Mouse (Mus musculus): ENCODE data around the gene Polr2j. TPM values are rescaled to one million over a fixed set of nuclear protein-coding genes. Genes with fewer than 3 reads are reported as not detected.
"Not testable (repeated sequence)": the region's sequence is repeated elsewhere in the genome, so short reads cannot be mapped to it uniquely, and the experiment has no call there.

Gene Polr2j
- total RNA-seq, 4 experiments from 2014 or later: 73.1 to 88.1 (median 78.9) TPM

DNA sequence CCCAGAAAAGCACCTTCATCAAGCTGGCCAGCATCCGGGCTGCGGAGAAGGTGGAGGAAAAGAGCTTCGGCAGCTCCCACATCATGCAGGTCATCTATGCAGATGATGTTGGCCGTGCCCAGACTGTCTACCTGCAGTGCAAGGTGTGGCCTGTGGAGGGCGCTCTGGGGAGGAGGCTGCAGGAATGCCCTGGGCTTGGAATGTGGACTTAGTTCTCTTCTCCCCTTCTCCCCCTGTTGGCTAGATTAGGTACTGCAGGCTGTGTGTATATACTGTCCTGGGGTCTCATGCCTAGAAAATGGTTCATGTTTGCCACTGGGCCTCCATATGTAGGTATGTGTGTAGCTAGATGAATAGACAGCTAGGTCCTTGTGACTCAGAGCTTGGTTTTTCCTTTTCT is 11.9 kb upstream of the Polr2j start:
- no peak for DNase-seq (ENCODE audit: low spot score)

DNA sequence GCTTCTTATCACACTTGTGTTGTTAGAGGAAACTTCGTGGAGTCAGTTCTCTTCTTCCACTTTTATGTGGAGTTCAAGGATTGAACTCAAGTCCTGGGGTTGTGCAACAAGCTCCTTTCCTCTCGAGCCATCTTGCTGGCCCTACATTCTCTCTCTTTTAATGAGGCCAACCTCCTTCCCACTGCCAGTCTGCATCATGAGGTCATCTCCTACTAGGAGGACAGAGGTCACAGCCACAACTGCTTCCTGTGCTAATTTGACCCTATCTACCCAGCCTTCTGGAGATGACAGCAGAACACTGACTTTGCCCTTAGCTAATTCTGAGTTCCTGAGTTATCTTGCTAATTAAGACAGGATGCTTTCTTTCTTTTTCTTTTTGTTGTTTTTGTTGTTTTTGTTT is 7.9 kb upstream of the Polr2j start:
- DNase-seq (ENCODE audit: low spot score): no peak

DNA sequence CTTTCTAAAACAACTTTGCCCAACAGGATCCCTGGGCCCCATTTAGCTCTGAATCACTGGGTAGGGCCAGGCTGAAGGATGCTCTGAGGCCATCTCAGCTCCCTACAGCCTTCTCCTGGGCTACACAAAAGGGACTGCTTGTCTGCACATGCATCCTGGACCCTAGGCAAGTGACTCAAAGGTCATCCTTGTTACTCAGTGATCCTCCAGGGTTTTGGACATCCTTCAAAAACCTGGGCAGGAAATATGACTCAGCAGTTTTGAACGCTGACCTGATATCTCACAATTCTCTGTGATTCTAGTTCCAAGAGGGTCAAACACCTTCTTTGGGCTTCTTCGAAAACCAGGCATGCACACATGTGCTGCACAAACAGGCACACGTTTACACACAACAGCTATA is 7.4 kb upstream of the Polr2j start:
- no peak for DNase-seq (ENCODE audit: low spot score)

DNA sequence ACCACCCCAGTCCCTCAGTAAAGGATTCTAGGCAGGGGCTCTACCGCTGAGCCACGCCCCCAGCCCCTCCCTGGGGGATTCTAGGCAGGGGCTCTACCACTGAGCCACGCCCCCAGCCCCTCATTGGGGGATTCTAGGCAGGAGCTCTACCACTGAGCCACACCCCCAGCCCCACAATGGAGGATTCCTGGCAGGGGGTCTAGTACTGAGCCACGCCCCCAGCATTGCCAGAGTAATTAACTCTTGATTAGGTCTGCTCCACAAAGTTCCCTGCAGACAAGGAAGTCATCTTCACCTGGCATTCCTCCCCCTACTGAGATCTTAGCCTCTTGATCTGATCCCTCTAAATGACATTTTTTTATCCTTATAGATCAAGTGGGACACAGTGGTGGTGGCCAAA is 2.9 kb upstream of the Polr2j start:
- not testable (repeated sequence) for DNase-seq (ENCODE audit: low spot score)

DNA sequence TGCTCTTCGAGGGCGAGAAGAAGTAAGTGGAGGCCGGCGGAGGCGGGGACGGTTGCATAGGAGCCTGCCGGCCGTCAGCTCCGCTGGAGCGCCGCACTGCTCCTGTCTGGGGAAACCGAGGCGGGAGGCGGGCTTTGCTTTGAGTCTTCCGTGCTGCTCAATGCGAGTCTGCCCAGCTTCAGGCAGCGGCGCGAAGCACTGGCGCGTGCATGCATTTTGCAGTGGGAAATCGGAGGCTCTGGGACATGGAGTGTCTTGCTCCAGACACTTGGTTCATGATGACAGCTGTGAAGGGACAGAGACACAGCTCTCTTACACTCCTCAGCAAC is 317 bp downstream of the Polr2j start:
- no peak for DNase-seq (ENCODE audit: low spot score)

DNA sequence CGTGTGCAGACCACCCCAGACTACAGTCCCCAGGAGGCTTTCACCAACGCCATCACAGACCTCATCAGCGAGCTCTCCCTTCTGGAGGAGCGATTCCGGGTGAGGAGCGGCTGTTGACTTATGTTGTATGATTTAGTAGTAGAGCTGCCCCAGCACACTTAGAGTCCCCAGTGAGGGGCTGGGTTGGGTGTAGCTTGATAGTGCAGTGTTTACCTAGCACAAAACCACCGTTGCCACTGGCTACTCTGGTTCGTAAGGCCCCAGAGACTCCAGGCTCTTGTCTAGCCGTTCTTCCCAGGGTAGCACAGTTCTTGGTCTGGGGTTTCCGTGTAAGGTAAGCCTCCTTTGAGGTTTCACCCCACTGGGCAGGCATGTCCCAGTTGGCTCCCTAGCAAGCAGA is 5.7 kb downstream of the Polr2j start:
- DNase-seq (ENCODE audit: low spot score): no peak

DNA sequence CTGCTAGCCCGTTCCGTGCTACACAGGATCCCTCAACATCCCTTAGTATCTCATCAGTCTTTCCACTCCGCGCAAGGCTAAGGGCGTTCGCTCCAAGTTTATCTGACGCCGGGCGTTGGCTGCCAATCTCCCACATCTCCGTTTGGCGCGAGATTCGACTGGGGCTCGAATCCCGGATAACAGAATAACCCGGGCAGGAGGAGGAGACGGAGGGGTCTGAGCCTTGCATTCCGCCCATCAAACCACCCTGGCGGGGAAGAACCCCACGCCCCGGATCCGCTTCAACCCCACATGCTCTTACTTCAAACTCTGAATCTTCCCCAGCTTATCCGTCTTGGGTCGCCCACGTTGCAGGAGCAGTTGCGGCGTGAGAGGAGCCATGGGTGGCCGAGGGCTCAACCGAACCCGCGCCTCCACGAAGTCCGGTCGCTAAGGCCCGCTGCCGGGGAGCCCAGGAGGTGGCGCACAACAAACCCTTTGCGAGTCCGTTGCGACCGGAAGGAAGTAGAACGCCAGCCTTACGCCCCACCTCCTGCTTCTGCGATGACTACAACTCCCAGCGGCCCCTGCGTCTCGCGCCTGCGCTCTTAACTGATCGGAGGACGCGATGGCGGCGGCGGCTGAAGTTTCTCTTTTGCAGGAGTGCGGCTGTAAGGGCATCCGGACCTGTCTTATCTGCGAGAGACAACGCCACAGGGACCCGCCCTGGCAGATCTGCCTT is 19.3 kb downstream of the Polr2j start, which contains the start of the genes Lrwd1 and Alkbh4:
Lrwd1 (minus strand) TSS at position 504 of the 721 bp plus-strand sequence.
Alkbh4 (plus strand) TSS at position 576 of the 721 bp plus-strand sequence.
- peak; percentile 96 for DNase-seq (ENCODE audit: low spot score)

DNA sequence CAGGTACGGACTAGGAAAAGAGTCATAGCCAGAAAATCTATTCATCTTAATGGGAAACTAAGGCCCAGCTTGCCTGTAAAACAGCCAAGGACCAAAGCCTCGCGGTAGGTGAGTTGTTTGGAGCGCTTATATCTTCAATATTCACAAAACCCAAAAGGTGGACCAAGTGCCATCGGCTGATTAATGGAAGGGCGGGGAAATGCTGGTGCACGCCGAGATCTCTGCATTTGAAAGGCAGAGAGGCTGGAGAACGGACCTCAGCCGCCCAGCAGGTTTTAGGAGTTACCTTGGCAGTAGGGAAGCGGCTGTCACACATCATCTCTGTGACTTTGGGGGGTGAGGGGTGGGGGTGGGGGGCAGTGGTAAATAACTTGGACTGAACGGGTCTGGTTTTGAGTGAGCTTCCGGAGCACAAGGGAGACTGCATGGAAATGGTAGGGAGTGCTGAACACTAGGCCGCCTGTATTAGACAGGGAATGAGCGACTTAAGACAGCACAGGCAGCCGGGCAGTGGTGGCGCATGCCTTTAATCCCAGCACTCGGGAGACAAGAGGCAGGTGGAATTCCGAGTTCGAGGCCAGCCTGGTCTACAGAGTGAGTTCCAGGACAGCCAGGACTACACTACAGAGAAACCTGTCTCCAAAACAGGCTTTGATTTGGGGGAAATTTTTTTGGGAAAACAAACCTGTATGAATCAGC is 20.0 kb downstream of the Polr2j start:
- no peak for DNase-seq (ENCODE audit: low spot score)

DNA sequence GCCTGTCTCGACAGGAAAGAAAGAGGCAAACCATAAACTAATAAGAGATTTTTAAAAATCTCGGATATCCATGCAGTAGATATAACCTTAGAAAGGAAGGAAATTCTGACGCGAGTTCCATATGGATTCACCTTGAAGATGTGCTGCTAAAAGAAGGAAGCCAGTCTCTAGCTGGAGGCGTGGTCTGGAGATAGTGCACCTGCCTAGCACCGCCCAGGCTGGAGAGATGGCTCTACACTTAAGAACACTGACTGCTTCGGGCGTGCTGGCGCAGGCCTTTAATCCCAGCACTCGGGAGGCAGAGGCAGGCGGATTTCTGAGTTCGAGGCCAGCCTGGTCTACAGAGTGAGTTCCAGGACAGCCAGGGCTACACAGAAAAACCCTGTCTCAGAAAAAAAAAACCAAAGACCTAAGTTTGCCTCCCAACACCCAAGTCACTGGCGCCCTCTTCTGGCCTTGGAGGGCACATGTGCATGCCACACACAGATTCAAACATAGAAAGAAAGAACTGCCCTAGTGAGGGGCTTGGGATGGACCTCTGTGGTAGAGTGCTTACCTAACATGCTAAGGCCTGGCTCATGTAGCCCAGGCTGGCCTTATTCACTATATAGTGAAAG is 21.3 kb downstream of the Polr2j start:
- DNase-seq (ENCODE audit: low spot score): no peak

DNA sequence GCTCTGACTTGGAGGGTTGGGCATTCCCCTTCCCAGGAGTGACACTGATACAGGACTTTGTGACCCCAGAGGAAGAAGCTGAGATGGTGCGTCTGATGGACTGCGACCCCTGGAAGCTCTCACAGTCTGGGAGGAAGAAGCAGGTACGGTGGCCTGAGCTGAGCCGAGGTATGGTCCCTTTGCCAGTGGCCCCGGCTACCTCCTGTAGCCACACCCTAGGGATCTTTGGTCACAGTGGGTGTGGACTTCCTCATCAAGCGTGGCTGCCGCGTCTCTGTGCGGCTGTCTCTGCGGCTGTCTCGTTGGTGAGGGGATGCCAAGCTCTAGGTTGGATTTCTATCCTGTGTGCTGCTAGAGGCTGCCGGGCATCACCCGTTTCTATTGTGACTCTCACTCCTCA is 23.0 kb downstream of the Polr2j start:
- DNase-seq (ENCODE audit: low spot score): no peak

DNA sequence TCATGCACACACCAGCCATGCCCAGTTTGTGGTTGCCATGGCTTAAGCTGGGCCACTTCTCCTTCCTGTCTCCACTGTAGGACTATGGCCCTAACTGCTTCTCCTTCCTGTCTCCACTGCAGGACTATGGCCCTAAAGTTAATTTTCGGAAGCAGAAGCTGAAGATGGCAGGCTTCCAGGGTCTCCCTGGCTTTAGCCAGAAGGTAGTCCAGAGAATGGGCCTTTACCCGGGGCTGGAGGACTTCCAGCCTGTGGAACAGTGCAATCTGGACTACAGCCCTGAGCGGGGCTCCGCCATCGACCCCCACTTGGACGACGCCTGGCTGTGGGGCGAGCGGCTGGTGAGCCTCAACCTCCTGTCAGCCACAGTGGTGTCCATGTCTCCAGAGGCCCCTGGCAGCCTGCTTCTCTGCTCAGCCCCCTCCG is 23.6 kb downstream of the Polr2j start:
- DNase-seq (ENCODE audit: low spot score): no peak

DNA sequence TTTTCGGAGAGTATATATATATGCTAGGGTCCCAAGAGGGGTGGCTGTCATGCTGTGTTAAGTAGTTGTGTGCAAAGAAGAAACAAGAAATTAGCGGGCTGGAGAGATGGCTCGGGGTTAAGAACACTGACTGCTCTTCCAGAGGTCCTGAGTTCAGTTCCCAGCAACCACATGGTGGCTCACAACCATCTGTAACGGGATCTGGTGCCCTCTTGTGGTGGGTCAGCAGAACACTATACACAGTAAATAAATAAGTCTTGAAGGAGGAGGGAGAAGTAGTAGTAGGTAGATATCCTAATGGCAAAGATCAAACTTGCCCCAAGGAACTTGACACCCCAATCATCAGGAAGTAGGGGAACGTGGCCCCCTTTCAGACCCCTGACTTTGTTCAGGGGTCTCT is 26.3 kb downstream of the Polr2j start:
- DNase-seq (ENCODE audit: low spot score): no peak

DNA sequence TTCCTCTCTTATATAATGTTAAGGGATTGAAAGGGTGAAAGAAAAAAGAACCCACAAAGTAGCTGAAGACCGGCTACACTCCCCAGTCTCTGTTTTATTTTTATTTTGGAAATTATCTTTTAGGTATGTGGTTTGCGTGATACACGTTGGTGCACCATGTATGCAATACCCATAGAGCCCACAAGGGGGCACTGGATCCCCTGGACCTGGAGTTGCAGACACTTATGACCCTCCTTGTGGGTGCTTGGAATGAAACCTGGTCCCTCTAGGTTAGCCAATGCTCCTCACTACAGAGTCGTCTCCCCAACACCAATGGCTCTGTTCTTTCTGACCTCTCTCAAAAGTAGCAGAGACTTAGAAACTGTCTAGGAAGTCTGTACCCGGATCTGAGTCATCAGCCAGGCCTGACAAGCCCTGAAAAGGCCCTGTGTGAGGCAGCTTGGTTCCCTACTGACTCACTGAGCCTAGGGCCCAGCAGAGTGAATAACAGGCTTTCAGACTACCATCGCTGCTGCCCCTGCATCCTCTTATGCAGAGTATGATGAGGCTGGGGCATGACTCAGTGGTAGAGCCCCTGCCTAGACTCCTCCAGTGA is 26.8 kb downstream of the Polr2j start:
- no peak for DNase-seq (ENCODE audit: low spot score)

DNA sequence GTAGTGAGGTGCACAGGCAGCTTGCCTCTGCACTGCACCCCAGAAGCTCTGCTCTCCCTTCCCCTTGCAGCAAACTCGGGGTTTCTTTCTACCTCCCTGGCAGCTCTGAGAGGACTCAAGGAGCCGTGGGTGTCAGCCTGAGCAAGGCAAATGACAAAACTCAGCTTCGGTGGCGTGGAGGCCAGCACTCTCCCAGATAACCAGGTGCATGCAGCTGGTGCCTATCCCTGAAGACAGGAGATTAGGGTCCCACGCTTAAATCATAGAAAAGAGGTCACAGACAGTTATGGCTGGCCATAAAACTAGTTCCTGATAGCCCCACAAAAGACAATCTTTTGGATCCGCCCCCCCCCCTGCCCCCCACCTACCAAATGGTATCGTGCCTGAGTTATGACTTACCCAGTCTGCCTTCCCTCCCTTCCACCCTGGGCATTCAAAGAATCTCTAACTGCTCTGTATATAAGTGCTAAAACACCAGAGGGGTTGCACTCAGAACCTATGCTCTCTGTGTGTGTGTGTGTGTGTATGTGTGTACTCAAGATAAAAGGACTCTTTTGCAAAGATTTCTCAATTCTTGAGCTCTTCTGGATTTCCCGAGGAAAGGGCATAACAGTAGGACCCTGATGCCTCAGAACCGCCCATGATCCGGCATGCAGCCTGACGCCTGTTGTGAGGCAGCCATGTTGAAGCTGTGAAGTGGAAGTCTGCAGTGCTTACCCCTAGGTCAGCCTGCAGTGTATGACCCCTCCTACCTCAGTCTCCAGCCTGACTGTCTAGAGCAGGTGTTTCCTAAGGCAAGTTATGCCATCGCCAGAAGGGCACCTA is 28.4 kb downstream of the Polr2j start:
- DNase-seq (ENCODE audit: low spot score): no peak

DNA sequence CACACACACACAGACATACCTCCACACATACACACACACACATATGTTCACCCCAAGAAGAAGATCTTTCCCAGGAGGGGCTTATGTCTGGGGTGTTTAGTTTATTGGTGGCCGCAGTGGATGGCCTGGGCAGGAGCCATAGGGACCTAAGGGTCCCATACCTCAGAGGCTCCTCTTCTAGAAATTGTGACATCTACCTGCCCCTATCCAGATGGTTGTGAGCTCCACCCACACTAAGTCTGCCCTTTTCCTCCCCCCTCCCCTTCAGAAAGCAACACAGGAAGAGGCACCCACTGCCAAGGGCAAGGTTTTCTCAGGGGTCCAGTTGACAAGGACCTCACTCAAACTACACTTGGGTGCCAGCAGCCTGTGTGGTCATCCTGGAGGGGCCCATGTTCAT is 30.5 kb downstream of the Polr2j start:
- DNase-seq (ENCODE audit: low spot score): no peak

DNA sequence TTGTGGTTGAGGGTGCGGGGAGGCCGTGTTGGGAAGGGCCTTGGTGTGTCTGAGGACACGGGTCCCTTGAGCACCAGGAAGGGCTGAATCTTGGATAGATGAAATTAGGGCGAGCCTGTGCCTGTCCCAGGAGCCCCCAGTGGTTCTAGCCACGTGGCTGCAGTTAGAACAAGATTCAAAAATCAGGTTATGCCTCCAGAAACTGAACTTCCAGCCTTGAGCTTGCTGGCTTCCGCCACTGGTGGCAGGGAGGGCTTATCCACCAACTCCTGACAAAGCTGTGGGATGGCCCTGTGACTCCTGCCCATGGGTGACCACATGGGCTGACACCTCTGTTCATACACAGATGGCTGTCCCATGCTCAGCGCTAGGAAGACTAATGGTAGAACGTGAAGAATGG is 31.3 kb downstream of the Polr2j start:
- DNase-seq (ENCODE audit: low spot score): no peak

DNA sequence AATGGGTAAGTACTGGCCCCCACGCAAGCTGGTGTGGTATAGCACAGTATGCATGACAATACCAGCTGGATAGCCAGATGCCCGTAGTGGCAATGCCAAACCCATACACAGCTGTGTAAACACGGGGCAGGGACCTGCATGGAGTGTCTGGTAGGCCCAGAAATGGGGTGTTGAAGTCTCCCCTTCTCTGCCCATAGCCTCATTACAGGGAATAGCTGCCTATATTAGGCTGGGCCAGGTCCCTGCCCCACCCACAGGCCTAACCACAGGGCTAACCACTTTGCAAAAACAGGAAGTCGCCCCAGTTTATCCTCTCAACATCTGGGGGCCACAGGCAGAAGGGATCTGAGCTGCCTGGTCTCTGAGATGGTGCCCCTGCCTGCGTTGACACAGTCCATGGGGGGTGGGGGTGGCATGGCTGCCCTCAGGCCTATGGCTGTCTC is 32.7 kb downstream of the Polr2j start:
- DNase-seq (ENCODE audit: low spot score): not testable (repeated sequence)

DNA sequence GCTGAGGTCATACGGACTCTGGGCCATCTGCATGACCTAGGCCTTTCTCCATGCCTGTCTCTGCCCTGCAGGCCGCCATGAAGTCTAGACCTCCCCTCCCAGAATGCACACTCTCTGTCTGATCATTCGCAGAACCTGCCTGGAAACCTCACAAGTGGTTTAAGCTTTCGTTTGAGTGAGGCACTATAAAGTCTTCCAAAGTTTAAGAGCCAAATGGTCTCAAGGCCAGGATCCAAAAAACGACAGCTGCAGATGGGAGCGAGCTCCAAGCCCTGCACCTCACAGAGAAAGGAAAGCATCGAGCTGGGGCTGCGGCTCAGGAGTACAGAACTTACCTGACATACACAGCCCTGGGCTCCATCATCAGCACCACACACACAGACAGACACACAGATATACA is 35.9 kb downstream of the Polr2j start:
- peak; percentile 32 for DNase-seq (ENCODE audit: low spot score)

DNA sequence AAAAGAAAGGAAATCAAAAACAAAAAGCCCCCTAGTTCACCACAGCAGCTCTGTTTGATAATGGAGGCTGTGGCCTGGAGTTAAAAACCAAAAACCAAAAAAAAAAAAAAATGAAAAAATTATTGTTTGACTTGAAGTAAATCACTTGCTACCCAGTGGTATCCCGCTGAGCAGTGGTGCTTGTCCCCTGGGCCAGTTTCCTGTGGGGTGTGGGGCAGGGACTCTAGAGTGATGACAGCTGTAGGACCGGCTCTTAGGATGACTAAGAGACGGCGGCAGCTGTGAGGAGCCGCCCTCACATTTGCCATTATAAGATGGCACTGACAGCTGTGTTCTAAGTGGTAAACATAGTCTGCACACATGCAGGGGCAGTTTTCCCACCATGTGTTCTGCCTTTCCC is 39.0 kb downstream of the Polr2j start:
- DNase-seq (ENCODE audit: low spot score): peak; percentile 40

DNA sequence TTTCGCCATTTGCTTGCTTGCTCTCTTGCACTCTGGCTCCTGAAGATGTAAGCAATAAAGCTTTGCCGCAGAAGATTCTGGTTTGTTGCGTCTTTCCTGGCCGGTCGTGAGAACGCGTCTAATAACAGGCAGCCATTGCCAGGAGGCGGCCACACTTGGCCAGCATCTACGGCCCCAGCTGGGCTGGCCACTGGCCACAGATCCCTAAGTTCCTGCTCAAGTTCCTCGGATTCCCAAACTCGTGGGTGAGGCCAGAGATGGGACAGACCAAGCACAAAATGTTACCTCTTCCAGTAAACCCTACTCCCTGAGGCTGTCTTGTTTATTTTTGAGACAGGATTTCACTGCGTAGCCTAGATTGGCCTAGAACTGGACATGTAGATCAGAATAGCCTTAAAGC is 43.7 kb downstream of the Polr2j start:
- DNase-seq (ENCODE audit: low spot score): peak; percentile 70

DNA sequence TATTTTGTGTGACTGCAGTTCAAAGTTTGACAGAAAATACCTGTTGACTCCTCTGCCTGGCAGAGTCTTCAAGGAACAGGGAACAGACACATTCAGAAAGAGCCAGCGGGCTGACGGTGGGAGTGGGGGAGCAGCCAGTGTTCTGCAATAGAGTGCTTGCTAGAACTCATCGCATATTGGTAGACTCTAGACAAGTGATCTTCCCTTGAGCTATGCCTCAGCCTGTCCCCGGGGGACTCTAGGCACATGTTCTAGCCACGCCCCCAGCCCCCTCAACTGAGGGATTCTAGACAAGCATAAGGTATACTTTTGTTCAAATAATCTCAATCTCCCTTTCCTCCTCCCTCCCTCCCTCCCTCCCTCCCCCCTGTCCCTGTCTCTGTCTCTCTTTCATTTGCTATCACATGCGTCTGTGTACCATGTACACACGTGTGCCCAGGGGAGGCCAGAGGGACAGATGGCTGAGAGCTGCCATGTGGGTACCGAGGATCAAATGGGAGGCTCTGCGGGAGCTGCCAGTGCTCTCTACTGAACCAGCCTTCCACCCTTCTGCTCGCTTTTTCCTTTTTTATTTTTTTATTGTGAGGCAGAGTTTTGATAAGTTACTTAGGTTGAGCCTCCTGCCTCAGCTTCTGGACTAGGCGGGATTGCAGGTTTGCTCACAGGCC is 47.5 kb downstream of the Polr2j start:
- DNase-seq (ENCODE audit: low spot score): no peak

Measured in heart, adult 8-10 months (tissue).